Mouse (Mus musculus) urinary bladder, postnatal 14 days (tissue): ENCODE data around the gene Gnat2.

Experiments used
- DNase-seq: peaks from one replicate; pipeline ENCODE4 v3.0.0; 2021; ENCODE audit warnings: low spot score

Gnat2 gene

GRCm38 (mm10) chr3:108085281-108085720 is 7.3 kb upstream of the Gnat2 start:
- DNase-seq: peak; percentile 96

GRCm38 (mm10) chr3:108085721-108086469 is 6.7 kb upstream of the Gnat2 start:
- peak; percentile 89 for DNase-seq

GRCm38 (mm10) chr3:108086470-108086979 is 6.1 kb upstream of the Gnat2 start, which contains the start of gene Ampd2:
Gene Ampd2 (minus strand): TSS chr3:108086651.
- DNase-seq: peak; percentile 84

- DNase-seq: no peak
Measured at GRCm38 (mm10) chr3:108087329-108087728, 5.3 kb upstream of the Gnat2 start.

- no peak for DNase-seq
Measured at GRCm38 (mm10) chr3:108088842-108089380, 3.7 kb upstream of the Gnat2 start.

- DNase-seq: no peak
Measured at GRCm38 (mm10) chr3:108089916-108090315, 2.7 kb upstream of the Gnat2 start.

GRCm38 (mm10) chr3:108090561-108090960 is 2.0 kb upstream of the Gnat2 start:
- no peak for DNase-seq

GRCm38 (mm10) chr3:108092030-108092429 is 559 bp upstream of the Gnat2 start:
- no peak for DNase-seq

- DNase-seq: no peak
Measured at GRCm38 (mm10) chr3:108093306-108093705, 717 bp downstream of the Gnat2 start.

- no peak for DNase-seq
Measured at GRCm38 (mm10) chr3:108094146-108094545, 1.6 kb downstream of the Gnat2 start.

GRCm38 (mm10) chr3:108094976-108095760 is 2.6 kb downstream of the Gnat2 start:
- DNase-seq: no peak

GRCm38 (mm10) chr3:108096226-108096625 is 3.6 kb downstream of the Gnat2 start:
- DNase-seq: no peak

- DNase-seq: no peak
Measured at GRCm38 (mm10) chr3:108096726-108097125, 4.1 kb downstream of the Gnat2 start.

GRCm38 (mm10) chr3:108097656-108098055 is 5.1 kb downstream of the Gnat2 start:
- DNase-seq: no peak

- DNase-seq: no peak
Measured at GRCm38 (mm10) chr3:108098316-108098715, 5.7 kb downstream of the Gnat2 start.

- no peak for DNase-seq
Measured at GRCm38 (mm10) chr3:108101594-108101993, 9.0 kb downstream of the Gnat2 start.

GRCm38 (mm10) chr3:108102075-108102474 is 9.5 kb downstream of the Gnat2 start:
- no peak for DNase-seq

GRCm38 (mm10) chr3:108105281-108105680 is 12.7 kb downstream of the Gnat2 start:
- no peak for DNase-seq

GRCm38 (mm10) chr3:108111320-108111719 is 18.7 kb downstream of the Gnat2 start:
- DNase-seq: no peak

GRCm38 (mm10) chr3:108112246-108112645 is 19.7 kb downstream of the Gnat2 start:
- DNase-seq: no peak

- DNase-seq: no peak
Measured at GRCm38 (mm10) chr3:108112666-108113065, 20.1 kb downstream of the Gnat2 start.

GRCm38 (mm10) chr3:108113591-108114289 is 21.2 kb downstream of the Gnat2 start:
- DNase-seq: no peak
